Mouse (Mus musculus) WW6 (cell line): ENCODE results near the gene Ush1g.

Source experiments
- DNase-seq: peaks from one replicate; pipeline ENCODE4 v3.0.0-alpha.2; 2013; ENCODE audit warnings: low read depth, low spot score

Ush1g gene

DNA sequence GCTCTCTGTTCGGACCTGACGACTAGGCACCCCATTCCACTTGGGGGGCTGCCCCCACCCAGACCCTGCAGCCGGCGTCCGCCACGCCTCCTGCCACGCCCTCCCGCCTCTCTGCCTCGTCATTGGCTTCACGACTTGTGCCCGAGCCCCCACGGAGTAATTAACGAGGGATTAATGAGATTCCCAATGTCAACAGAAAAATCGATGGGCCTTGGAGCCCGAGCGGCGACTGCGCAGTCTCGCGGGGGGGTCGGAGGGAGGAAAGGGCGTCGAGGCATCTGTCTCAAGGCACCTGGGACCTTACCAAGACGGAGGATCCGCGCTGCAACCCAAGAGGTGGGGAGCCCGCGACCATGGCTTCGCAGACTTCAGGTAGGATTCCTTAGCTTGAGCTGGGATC is 12.7 kb upstream of the Ush1g start, which contains the start of gene Otop3:
Gene Otop3 (plus strand): TSS at position 201 of the 400 bp plus-strand sequence.
- DNase-seq: no peak

DNA sequence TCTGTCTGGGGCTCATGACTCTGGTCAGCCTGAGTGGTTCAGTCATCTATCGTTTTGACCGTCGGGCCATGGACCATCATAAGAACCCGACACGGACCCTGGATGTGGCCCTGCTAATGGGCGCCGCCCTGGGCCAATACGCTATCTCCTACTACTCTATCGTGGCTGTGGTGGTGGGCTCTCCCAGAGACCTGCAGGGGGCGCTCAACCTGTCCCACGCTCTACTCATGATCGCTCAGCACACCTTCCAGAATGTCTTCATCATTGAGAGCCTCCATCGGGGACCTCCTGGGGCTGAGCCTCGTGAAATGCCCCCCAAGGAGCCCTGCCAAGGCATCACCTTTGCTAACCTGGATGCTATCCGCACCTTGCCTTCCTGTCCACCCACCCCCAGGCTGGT is 7.5 kb upstream of the Ush1g start:
- DNase-seq: no peak

DNA sequence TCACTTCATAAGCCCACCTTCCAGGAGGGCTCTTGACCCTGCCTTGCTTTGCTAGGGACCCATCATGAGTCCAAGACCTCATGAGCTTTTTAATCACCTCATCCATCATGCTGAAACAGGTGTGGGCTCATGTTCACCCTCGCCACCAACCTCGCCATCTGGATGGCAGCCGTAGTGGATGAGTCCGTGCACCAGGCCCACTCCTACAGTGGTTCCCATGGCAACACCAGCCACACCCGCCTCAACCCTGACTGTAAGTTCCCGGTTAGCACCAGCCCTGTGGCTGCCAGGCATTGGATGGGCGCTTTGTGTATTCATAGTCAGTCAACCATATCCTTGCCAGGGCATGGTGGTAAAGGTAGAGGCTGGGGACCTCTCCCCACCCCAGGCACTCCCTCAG is 4.9 kb upstream of the Ush1g start:
- DNase-seq: no peak

DNA sequence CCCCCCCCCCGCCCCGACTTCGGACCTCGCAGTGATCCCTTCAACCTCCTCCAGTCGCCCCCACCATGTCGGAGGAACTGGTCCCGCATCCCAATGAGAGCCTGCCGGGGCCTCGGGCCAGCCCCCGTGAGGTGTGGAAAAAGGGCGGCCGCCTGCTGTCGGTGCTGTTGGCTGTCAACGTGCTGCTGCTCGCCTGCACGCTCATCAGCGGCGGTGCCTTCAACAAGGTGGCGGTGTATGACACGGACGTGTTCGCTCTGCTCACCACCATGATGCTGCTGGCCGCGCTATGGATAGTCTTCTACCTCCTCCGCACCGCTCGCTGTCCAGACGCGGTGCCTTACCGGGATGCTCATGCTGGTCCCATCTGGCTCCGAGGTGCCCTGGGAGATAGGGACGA is 1.5 kb upstream of the Ush1g start:
- DNase-seq: no peak

DNA sequence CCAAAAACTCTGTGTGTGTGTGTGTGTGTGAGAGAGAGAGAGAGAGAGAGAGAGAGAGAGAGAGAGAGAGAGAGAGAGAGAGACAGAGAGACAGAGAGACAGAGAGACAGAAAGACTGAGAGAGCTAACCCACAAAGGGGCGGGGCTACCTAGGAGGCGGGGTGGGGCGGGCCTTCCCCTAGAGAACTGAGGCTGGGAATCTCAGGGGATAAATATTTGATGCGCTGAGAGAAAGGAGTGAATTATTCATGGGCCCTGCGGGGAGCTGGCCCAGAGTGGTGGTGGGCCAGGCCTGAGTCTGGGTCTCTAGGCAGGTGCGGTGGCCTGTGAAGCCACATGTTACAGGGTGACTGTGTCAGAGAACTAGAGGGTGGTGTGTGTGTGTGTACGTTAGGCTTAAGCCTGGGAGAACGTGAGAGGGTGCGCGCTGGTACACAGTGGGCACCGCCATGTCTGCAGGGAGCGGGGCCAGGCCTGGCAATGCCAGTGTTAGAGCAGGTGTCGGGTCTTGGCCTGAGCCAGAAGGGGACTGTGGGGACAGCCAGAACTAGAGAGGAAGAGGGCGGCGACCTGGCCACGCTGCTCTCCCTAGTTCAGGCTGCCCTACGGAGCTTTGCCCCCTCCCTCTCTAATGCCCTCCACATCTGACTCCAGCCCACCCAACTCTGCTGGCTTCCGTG is 2.0 kb downstream of the Ush1g start:
- DNase-seq: no peak

DNA sequence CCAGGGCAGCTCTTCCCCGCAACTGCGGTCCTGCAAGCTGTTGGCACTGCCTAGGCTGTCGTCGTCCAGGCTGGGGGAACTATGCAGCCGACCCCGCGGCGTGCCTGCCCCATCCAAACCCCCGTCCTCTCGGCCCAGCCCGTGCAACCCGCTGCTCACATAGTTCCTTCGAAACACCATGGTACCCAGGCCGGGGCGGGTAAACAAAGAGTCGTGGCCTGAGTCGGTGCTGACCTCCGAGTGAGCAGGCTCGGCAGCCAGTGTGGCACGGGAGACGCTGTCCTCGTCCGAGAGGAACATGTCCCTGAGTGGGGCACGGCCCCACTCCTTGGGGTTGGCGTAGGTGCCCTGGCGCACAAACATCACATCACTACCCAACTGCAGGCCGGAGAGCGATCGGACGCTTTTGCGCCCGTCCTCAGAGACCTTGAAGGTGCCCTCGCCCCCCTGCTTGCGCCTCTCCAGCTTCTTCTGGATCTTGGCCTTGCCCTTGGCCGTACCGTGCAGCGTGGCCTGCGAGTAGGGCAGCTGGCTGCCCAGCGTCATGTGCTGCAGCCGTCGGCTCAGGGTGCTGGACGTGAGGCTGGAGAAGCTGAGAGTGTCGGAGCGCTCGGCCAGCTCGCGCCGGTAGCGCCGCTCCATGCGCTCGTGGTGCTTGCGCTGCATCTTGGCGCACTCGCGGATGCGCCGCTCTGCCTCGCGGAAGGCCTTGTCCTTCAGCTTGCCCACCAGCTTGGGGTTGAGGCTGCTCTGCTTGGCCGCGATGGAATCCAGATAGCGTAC is 3.4 kb downstream of the Ush1g start:
- no peak for DNase-seq

DNA sequence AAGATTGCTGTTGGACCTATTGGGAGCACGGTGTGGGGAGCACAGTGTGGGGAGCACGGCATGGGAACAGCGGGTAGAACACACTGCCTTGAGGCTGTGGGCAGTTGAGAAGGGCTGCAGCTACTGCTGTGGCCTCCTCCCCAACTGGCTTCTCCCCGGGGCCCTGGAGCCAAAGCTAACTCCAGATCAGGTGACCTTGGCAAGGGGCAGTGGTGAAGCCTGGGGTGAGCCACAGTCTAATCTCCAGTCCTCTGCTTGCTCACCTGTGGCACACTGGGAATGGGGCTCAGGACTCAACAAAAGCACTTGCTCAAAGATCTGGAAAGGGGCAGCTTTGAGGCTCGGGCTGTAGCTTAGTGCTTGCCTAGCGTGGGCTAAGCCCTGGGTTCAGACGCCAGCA is 4.6 kb downstream of the Ush1g start:
- no peak for DNase-seq

DNA sequence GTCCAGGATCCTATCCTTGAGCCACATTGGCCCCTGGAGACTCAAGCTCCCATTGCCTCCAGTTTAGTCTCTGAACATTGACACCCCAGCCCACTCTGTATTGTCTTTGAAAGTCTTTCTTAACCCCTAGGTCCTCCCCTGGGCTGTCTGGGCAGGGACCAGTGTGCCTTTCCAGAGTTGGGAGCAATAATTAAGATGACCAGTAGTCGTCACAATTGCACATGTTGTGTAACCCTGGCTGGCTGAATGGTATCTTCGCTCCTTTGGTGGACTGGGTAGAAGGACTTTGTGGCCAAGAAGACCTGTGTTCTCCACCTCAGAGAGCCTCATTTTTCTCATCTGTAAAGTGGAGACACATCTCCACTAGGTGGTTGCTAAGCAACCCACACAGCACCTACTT is 7.6 kb downstream of the Ush1g start:
- DNase-seq: no peak

DNA sequence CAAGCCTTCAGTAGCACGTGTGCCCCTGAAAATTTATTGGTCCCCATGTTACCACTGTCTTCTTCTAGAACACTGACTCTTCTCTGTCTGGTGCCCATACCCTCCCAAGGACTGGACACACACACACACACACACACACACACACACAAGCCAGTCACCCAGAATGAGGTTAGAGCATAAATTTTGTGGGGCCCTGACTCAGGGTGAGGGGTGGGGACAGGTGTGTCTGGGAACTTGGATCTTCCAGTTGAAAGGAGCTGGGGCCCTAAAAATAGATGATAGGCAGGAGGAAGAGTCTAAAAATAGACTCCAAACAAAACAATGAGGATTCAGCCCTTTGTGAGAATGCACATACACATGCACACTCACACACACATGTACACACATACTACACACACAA is 13.1 kb downstream of the Ush1g start:
- DNase-seq: no peak

DNA sequence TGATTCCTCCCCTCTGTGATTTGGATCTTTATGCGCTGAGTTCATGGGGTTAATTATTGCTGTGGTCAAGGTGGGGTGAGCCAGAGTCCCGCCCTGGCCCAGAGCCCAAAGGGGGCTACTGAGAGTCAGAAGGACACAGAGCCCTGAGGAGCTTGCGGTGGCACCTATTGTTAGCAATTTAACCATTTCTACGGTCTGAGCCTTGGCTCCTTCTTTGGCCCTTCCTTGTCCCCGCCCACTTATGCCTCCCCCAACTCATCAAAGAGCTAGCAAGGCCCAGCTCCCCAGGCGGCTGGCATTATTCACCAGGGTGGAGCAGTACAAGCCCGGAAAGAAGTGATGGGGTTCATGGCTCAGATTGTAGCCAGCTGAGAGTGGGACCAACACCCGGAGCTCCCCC is 15.0 kb downstream of the Ush1g start, which contains the start of gene Otop2:
Gene Otop2 (plus strand): TSS at position 301 of the 400 bp plus-strand sequence.
- DNase-seq: no peak

DNA sequence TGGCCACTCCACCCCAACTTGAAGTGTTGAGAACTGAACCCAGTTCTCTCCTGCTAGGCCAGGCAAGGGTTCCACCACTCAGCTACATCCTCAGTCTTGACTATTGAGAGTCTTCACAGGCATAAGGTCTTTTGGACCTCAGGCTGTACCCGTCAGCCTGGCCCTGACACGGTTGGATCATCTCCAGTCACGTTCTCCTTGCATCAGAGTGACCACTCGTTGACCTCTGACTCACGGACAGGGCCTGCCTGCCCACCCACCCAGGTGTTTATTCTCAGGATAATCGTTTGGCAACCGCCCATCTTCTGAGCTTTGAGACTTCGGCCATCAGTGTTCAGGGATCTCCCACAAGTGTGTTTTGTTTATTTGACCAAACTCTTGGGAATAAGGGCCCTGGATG is 18.7 kb downstream of the Ush1g start:
- DNase-seq: no peak

DNA sequence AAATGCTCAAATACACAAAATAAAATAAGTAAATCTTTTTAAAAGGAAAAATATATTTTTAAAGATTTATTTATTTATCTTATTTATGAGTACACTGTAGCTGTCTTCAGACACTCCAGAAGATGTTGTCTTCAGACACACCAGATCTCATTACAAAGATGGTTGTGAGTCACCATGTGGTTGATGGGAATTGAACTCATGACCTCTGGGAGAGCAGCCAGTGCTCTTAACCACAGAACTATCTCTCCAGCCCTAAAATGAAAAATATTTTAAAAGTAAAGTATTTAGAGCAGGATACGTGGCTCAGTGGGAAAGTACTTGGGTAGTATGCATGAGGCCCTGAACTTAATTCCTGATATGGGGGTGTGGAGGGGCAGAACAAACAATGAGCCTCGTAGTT is 20.5 kb downstream of the Ush1g start:
- no peak for DNase-seq

DNA sequence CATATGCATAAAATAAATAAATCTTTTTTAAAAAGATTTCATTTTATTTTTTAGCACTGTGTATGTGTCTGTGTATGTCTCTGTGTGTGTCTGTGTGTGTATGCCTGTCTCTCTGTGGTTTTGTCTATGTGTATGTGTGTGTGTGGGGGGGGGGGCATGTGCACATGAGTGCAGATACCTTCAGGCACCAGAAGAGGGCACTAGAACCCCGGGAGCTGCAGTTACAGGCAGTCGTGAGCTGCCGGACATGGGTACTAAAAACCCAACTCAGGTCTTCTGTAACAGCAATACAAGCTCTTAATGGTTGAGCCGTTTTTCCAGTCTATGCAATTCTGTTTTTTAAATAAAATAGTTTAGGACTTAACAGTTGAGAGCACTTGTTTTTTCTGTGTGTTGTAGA is 21.1 kb downstream of the Ush1g start:
- no peak for DNase-seq

DNA sequence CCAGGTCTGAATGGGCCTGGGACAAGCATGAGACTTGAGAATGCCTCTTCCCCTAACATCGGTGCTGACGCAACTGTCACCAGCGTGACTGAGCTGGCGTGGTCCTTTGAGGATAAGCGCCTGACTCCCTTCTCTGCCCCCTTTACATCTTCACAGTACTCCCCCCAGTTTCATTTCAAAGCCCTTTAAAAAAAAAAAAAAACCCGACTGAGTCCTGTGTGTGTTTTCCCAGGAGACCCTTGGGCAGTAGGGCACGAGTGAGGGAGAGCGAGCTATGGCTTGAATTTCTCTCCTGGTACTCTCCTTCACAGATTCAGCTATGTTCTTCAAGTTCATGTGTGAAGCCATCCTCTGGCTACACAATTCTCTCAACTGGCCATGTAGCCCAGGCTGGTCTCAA is 23.7 kb downstream of the Ush1g start:
- DNase-seq: no peak

DNA sequence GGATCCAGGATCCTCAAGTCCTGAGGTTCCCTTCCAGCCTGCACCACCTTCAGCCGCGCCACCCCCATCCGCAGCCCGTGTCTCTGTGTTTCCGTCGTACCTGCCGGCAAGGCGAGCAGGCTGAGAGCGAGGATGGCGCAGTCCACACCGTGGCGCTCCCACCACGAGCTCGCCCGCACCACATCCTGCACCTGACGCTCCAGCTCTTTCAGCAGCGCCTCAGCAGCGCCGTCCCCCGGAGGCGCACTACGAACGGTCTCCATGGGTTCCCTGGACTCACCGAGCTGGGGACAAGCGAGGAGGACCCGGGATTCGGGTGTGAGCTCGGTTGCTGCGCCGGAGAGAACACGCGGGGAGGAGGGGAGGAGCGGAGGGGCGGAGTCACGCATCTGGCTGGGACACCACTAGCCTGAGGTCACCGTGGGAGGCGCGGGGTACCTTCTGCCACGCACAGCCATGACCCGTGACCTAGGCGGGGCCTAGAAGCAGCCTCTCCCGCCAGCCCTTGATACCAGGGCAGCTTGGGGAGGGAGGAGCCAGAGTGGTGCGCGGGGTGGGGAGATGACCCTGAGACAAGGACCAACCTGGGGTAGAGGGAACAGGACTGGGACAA is 24.5 kb downstream of the Ush1g start, which contains the start of gene Fads6:
Gene Fads6 (minus strand): TSS at position 450 of the 613 bp plus-strand sequence.
- DNase-seq: peak; percentile 71

DNA sequence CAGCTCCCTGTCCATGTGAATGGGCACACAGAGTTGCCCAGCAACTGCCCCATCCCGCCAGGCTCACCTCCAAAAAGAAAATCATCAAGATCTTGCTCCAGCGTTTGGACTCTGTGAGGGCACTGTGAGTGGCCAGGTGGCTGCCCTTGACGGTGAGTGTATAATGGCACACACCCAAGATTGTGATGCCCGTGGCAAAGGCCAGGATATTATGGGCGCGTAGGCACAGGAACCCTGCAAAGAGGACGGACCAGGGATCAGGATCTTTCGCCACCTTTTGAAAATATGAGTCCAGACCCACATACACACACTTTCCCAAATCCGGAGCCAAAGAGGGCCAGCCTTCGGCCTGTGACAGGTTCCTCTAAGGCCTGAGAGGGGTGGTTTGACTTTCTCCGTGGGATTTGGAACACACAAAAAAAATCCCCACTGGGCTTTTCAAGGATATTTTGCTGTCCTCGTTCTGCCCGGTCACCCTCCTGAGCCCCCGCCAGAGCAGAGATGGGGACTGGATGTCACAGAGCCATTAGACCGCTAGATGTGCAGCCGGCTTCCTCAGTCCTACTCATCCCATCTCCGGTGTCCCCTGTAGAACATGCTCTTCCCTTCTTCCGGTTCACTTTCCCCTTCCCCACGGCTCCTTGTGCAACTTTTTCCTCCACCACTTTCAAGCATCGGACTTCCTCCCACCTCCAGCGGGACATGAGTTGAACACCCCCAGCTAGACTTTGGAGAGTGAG is 25.2 kb downstream of the Ush1g start:
- no peak for DNase-seq

DNA sequence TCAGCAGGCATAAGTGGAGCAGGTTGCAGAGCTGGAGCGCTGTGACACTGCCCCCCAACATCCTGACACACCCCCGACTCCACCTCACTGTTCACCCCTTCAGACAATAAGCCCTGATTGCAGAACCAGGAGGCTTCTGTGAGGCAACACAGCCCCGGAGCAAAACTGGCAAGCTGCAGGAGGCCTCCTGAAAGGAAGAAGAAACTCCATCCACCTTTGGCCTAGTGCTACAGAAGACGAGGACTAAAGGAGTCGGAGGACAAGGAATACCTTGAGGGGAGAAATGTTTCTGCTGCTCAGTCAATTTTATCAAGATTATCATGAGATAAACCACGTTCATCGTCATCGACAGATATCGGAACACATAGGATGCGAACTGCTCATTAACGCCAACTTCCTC is 25.9 kb downstream of the Ush1g start:
- DNase-seq: no peak

DNA sequence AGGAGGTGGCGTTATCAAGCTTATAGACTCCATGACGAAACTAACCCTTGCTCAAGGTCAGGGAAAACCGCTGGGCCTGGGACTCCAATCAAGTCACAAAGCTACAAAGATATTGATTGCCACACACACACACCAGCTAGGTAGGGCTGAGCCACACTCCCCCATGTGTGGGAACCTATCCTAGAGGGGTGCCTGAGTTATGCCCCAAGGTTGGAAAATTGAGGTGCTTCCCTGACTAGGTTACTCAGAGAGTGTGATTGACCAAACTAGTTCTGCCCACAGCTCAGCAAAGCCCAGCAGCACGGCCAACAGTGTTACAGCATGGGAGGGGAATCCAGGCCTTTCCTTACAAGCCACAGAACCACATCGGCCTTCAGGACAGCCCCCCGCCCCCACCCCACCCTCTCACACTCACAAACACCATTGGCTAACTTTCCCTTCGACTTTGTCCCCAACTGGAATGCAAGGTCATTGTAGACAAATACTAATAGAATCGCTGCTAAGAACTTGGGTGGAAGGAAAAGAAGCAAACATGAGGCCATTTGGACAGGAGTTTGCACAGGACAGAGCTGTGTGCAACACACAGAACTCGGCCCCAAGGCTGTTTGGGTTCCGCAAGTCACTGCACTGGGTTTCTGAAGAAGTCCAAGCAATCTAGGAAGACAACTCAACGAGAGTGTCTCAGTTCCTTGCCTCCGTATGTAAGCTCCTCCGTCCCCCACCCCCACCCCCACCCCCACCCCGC is 29.0 kb downstream of the Ush1g start:
- DNase-seq: no peak

DNA sequence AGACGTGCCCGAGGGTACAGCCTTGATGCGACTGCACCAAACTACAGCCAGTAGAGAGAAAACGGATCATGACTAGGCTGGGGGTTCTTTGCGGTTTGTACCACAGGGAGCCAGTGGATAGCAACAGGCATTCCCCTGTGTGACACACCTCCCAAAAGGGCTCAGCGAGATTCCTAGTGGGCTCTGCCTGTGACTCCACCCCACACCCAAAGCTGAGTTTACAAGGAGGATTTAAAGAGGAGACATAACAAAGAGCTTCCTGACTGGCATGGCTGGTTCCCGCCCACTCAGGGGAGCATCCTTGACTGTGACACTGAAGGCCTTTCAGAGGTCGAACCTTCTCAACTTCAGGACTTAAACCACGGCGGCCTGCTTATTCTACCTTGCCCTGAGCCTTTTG is 30.3 kb downstream of the Ush1g start:
- no peak for DNase-seq

DNA sequence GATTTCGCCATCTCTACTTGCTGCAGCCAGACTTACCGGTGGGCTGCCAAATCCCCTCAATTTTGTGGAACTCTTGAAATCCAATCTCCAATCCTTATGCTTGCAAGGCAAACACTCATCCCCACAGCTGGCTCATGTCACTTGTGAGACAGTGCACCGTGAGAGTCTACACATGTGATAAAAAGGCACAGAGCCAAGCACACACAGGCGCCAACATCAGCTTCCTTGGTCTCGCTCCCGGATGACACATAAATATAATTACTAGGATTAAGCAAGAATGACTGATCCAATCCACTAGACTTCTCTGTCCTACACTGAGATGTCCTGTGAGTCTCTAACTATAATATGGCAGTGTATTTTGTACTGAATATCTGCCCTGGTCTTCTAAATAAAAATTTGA is 30.9 kb downstream of the Ush1g start:
- no peak for DNase-seq

DNA sequence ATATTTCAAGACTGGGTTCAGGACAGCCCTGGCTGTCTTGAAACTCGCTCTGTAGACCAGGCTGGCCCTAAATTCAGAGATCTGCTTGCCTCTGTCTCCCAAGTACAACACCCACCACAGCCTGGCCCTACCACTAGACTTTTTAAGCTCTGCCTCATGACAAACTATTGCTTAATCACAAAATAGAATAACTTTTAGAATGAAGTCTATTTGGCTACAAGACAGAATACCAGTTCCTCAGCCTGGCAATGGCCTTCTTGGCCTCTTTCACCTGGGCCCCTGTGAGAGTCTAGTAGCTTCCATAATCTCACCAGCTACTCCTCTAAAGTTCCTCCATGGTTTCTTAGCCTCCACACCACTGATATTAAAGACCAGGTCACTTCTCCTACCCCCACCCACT is 31.5 kb downstream of the Ush1g start:
- no peak for DNase-seq
